Mouse (Mus musculus) testis, adult 2 months (tissue): ENCODE measurements around the gene Ift122. TPM values are rescaled to one million over a fixed set of nuclear protein-coding genes. Genes with fewer than 3 reads are reported as not detected.

Experiments
- H3K27ac ChIP-seq: fragments of 200-500 bp; 2 replicates; pipeline ENCODE4 v1.5.1; 2012; ENCODE audit warnings: low read depth, low read length; ENCODE audit not compliant: control insufficient read depth, insufficient read depth
- H3K27me3 ChIP-seq: fragments of 200-500 bp; 2 replicates; pipeline ENCODE4 v1.6.1; 2012; ENCODE audit warnings: mild to moderate bottlenecking, low read length, moderate library complexity; ENCODE audit not compliant: control insufficient read depth, insufficient read depth
- H3K36me3 ChIP-seq: fragments of 200-500 bp; 2 replicates; pipeline ENCODE4 v1.6.1; 2012; ENCODE audit warnings: mild to moderate bottlenecking, low read length; ENCODE audit not compliant: control insufficient read depth, insufficient read depth
- H3K4me1 ChIP-seq: fragments of 200-500 bp; 2 replicates; pipeline ENCODE4 v1.6.1; 2012; ENCODE audit warnings: low read length; ENCODE audit not compliant: control insufficient read depth, insufficient read depth
- H3K4me3 ChIP-seq: fragments of 200-500 bp; 2 replicates; pipeline ENCODE4 v1.5.1; 2012; ENCODE audit warnings: low read depth, mild to moderate bottlenecking, low read length, moderate library complexity, mixed read lengths; ENCODE audit not compliant: control insufficient read depth
- CTCF ChIP-seq: fragments of 200-500 bp; IDR thresholded peaks from 2 replicates; pipeline ENCODE4 v1.5.1; 2012; ENCODE audit warnings: low read depth, mild to moderate bottlenecking, inconsistent platforms, low read length, moderate library complexity; ENCODE audit not compliant: control insufficient read depth, insufficient read depth, insufficient replicate concordance
- POLR2A ChIP-seq: fragments of 200-500 bp; IDR thresholded peaks from 2 replicates; pipeline ENCODE4 v1.6.1; 2012; ENCODE audit warnings: low read depth, mild to moderate bottlenecking, inconsistent platforms, low read length, moderate library complexity; ENCODE audit not compliant: control insufficient read depth
- polyA plus RNA-seq: library from polyadenylated mRNA; depleted of rRNA; stranded (reverse); fragments of >200 nt; gene quantifications from 2 replicates; pipeline ENCODE4 v1.2.3, GENCODE M21; 2012

Ift122 gene
- polyA plus RNA-seq, 1 experiment = 128 TPM

DNA sequence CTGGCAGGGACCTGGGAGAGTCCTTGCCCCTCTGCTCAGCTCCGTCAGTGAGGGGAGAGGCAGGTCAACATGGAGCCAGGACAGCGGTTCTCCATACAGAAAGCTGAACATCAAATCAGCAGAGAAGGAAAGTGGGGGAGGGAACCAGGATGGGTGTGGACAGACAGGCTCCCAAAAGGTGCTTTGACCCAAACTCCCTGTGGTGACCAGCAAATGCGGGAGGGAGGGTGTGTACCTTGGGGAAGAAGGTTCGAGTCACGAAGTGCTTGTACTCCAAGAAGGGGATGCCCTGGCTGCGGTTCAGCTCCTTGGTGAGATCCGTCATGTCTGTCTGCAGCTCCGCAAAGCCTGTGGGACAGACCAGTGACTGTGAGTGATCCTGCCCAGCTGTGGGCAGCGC, 110.4 kb downstream of the Ift122 start:
- Histone ChIP-seq H3K36me3 (no peaks in the 10 kb centered on the region), H3K27me3 (no peaks in the 10 kb centered on the region), H3K4me3 (no peak overlapping the region), H3K4me1 (peaks cover 13% of the 10 kb centered on the region), H3K27ac (no peak overlapping the region)
- no peak for TF ChIP-seq POLR2A
- TF ChIP-seq CTCF = no peak

DNA sequence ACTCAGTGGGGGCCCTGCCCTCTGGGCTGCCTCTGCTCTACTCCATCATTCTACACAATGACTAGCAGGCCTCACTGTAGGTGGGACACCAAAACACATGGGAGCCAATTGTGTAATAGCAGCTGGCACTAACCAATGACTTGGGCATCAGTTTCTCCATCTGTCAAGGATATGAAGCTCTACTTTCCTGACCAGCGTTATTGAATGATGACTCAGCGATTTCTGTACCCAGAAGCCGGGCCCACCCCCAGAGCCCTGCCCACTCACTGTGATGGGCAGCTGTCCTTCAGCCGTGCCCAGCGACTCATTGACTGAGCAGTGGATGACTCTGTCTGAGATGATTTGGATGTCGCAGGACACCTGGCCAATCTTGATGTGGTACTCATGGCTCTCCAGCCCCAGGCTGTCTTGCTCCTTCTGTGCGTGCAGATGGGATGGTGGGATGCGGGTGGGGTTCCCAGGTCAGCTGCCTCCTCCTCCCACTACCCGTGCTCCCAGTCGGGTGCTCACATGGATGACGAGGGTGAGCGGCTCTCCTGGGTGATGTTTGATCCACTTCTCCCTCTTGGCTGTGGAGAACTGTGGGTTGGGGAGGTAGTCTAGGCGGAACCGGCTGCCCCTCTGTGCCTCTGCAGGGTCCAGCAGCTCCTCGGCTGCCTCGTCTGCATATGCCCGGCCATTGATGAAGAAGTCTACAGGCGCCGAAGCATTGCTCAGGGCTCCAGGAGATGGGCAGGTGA, 113.1 kb downstream of the Ift122 start:
- no peak overlapping the region for H3K4me3 ChIP-seq
- no peaks in the 10 kb centered on the region for H3K27me3 ChIP-seq
- no peak overlapping the region for H3K27ac ChIP-seq
- no peaks in the 10 kb centered on the region for H3K36me3 ChIP-seq
- TF ChIP-seq POLR2A (no peak), CTCF (no peak)
- H3K4me1 ChIP-seq = no peaks in the 10 kb centered on the region; the same call in 1 of the 2 replicates

DNA sequence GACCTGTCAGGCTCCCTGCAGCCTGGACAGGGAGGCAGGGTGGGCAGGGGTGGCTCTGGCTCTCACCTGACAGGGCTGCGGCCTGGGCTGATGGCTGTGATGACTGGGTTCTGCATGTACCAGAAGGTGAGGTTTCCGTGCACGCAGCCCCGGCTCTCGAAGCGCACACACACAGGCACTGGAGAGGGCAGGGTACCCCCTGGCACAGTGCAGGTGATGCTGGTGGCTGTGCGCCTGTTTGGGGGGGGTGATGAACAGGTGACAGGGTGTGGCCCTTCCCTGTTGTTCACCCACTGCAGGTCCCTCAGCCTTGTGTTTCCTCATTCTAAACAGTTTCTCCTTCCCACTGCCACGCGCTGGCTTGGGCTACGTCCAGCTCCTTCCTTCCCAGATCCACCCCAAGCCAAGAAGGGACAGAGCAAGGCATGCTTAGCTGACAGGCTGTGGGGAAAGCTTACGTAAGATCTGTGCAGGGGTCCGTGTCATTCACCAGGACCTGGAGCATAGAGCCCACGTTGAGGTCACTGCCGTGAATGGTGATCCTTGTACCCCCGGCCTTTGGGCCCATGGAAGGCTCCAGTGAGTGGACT, 114.1 kb downstream of the Ift122 start:
- no peak for TF ChIP-seq POLR2A
- TF ChIP-seq CTCF = no peak
- Histone ChIP-seq H3K36me3 (no peaks in the 10 kb centered on the region), H3K4me3 (no peak overlapping the region), H3K4me1 (no peaks in the 10 kb centered on the region), H3K27ac (no peak overlapping the region), H3K27me3 (no peaks in the 10 kb centered on the region)

DNA sequence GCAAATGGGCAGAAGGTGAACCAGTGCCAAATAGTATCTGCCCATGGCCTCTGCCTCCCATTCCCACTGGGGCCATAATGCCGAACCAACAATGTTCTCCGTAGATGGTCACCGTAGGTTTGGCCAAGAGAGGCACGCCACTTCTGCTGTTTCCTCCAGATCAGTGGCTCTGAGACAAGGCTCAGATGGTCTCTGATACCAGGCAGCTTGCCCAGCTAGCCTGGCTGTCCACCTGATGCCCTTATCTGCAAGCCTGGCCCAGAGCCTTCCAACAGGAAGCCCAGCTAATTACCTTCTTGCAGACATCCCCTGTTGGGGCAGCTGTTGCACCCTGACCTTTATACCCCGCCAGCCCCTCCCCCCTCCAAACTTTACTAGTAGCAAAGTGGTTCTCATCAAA, 114.8 kb downstream of the Ift122 start:
- Histone ChIP-seq H3K4me3 (no peak overlapping the region), H3K4me1 (no peaks in the 10 kb centered on the region), H3K27me3 (no peaks in the 10 kb centered on the region), H3K36me3 (no peaks in the 10 kb centered on the region), H3K27ac (no peak overlapping the region)
- TF ChIP-seq CTCF = no peak
- TF ChIP-seq POLR2A = no peak

DNA sequence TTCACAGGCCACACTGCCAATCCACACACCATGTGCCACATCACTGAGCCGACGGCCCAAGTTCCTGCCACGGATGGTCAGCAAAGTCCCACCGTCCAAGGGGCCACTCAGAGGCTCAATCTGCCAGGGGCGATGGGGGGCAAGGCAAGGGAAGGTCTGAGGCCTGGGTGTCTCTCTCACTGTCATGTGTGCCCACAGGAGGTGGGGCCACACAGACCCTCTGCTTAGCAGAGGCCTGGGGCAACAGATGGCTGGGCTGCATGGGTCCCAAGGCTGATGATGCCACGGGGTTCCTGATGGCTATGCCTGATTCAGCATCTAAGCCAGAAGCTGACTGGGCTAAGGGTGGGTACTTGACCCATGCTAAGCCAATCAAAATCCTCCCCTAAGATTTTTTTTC, 115.4 kb downstream of the Ift122 start:
- Histone ChIP-seq H3K4me3 (no peak overlapping the region), H3K36me3 (no peaks in the 10 kb centered on the region), H3K27ac (no peak overlapping the region), H3K27me3 (no peaks in the 10 kb centered on the region), H3K4me1 (no peaks in the 10 kb centered on the region)
- TF ChIP-seq POLR2A (no peak), CTCF (no peak)

DNA sequence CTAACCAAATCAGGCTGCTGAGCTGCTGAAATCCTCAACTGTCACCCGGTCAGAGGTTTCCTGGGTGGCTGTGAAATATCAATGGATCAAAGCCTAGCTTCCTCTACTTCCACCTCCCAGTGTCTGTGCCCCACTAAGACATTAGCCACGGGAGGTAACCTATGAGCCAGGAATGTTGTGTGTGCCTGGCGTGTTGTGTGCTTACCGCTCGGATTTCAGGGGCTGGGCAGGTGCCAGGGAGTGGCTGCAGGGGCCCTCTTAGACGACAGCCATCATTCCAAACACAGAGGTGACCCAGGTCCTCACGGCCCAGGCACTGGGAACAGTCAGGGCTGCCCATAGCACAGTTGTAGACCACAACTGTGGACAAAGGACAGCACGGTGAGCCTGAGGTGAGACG, 115.8 kb downstream of the Ift122 start:
- no peaks in the 10 kb centered on the region for H3K27me3 ChIP-seq
- H3K27ac ChIP-seq = no peak overlapping the region
- no peaks in the 10 kb centered on the region for H3K4me1 ChIP-seq
- H3K36me3 ChIP-seq = no peaks in the 10 kb centered on the region
- TF ChIP-seq POLR2A (no peak), CTCF (no peak)
- H3K4me3 ChIP-seq = no peak overlapping the region

DNA sequence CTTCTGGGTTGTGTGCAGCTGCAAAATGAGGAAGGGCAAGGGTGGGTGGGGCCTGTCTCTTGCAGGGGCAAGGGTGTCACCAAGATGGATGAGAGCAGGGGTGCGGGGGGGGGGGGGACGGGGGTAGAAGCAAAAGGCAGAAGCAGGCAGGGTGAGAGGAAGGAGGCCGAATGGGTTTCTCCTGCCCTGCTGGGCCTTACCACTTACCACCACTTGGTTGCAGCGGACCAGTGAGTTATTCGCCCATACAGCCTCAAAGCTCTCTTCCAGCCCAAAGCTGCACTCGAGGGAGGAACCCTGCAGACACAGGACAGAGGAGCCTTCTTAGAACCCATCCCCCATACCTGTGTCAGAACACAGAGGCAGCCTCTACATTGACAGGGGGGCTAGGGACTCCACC, 116.7 kb downstream of the Ift122 start:
- no peak overlapping the region for H3K27ac ChIP-seq
- H3K4me1 ChIP-seq = no peaks in the 10 kb centered on the region
- TF ChIP-seq POLR2A = no peak
- TF ChIP-seq CTCF = no peak
- no peaks in the 10 kb centered on the region for H3K27me3 ChIP-seq
- no peaks in the 10 kb centered on the region for H3K36me3 ChIP-seq
- H3K4me3 ChIP-seq = no peak overlapping the region

DNA sequence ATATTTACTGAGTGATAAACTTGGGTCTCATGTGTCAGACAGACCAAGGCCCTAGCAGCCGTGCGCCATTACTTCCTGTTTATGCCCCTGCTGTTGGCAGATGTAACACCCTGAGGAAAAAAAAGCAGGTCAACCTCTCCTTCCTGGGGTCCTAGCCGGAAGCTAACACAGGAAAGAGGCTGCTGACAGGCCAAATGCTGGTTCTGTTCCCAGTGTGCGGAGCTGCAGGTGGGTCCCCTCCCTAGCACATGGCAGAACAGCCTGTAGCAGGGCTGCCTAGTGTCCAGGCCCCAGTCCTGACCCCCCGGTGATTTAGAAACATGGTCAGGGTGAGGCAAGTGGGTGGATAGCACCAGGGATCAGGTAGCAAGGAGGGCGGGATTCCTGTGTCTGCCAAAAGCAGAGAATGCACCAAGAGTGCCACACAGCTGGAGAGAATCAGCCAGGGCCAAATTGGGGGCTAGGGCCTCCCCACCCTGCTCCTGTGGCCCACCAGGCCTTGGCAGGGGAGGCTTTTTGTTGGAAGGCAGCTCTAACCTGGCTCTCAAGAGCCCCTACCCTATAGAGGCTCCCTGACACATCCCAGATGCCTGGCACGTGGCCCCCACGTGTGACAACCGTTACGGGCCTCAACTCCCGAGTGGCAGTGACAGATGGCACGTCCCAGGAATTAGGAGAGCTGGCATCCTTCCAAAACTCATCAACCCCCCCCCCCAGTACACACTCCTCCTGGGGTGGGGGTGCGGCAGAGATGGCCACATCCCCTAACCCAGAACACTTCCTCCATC, 118.2 kb downstream of the Ift122 start:
- no peak overlapping the region for H3K27ac ChIP-seq
- H3K36me3 ChIP-seq = no peaks in the 10 kb centered on the region
- H3K4me1 ChIP-seq = no peaks in the 10 kb centered on the region
- no peak for TF ChIP-seq POLR2A
- TF ChIP-seq CTCF = no peak
- no peaks in the 10 kb centered on the region for H3K27me3 ChIP-seq
- H3K4me3 ChIP-seq = no peak overlapping the region
